Mouse (Mus musculus) MEL (cell line): ENCODE results near the gene Aco1. TPM values are rescaled to one million over a fixed set of nuclear protein-coding genes. Genes with fewer than 3 reads are reported as not detected.

ENCODE experiments used
- DNase-seq: peaks from one replicate; pipeline ENCODE4 v3.0.0; 2011; ENCODE audit warnings: low read depth, low spot score
- H3K27ac ChIP-seq: 2 replicates; pipeline ENCODE4 v1.5.1; 2012; ENCODE audit warnings: low read depth, mild to moderate bottlenecking, control low read depth, low read length, moderate library complexity; ENCODE audit not compliant: control insufficient read depth
- H3K27me3 ChIP-seq, 2 experiments: fragments of 150-350 bp in 1 of 2; sonication (generic) in 1 of 2; 2 replicates each; pipeline ENCODE4 v1.6.1; 2012; ENCODE audit warnings: low read length in 2 of 2, mild to moderate bottlenecking in 2 of 2, improper control_type of control experiment in 1 of 2, moderate library complexity in 1 of 2; ENCODE audit not compliant: insufficient read depth in 2 of 2, control insufficient read depth in 1 of 2
- H3K36me3 ChIP-seq, 2 experiments: 2 replicates each; pipeline ENCODE4 v1.6.1; 2012 to 2014; ENCODE audit warnings: low read length in 2 of 2, improper control_type of control experiment in 1 of 2, inconsistent platforms in 1 of 2, mild to moderate bottlenecking in 1 of 2; ENCODE audit not compliant: insufficient read depth in 2 of 2, control insufficient read depth in 1 of 2
- H3K4me1 ChIP-seq, 2 experiments: fragments of 150-350 bp in 1 of 2; sonication (generic) in 1 of 2; 2 replicates each; pipeline ENCODE4 v1.6.1; 2012; ENCODE audit warnings: low read length in 2 of 2, improper control_type of control experiment in 1 of 2, mild to moderate bottlenecking in 1 of 2; ENCODE audit not compliant: insufficient read depth in 2 of 2, control insufficient read depth in 1 of 2
- H3K4me3 ChIP-seq, 2 experiments: fragments of 150-350 bp in 1 of 2; sonication (generic) in 1 of 2; 2 replicates each; pipeline ENCODE4 v1.5.1; 2012; ENCODE audit warnings: low read depth in 2 of 2, low read length in 2 of 2, mild to moderate bottlenecking in 2 of 2, moderate library complexity in 2 of 2, control low read depth in 1 of 2, improper control_type of control experiment in 1 of 2; ENCODE audit not compliant: control insufficient read depth in 1 of 2, insufficient read depth in 1 of 2
- H3K79me2 ChIP-seq: 2 replicates; pipeline ENCODE4 v1.6.1; 2012; ENCODE audit warnings: mild to moderate bottlenecking, low read length, moderate library complexity; ENCODE audit not compliant: control insufficient read depth, poor library complexity, insufficient read depth
- H3K9ac ChIP-seq: 2 replicates; pipeline ENCODE4 v1.6.1; 2012; ENCODE audit warnings: low read depth, mild to moderate bottlenecking, control low read depth, low read length, moderate library complexity; ENCODE audit not compliant: control insufficient read depth, poor library complexity, severe bottlenecking
- H3K9me3 ChIP-seq: fragments of 150-350 bp; sonication (generic); replicated peaks from 2 replicates; pipeline ENCODE4 v1.6.1; 2012; ENCODE audit warnings: mild to moderate bottlenecking, low read length, improper control_type of control experiment, moderate library complexity; ENCODE audit not compliant: insufficient read depth
- BHLHE40 ChIP-seq: IDR thresholded peaks from 2 replicates; pipeline ENCODE4 v1.6.1; 2012; ENCODE audit warnings: low read depth, mild to moderate bottlenecking, inconsistent platforms, low read length, improper control_type of control experiment, borderline replicate concordance
- CHD1 ChIP-seq: IDR thresholded peaks from 2 replicates; pipeline ENCODE4 v1.6.1; 2012; ENCODE audit warnings: low read depth, mild to moderate bottlenecking, inconsistent platforms, low read length, improper control_type of control experiment
- CHD2 ChIP-seq: IDR thresholded peaks from 2 replicates; pipeline ENCODE4 v1.6.1; 2011; ENCODE audit warnings: low read length, improper control_type of control experiment
- EP300 ChIP-seq, 2 experiments: IDR thresholded peaks; 2 replicates each; pipeline ENCODE4 v1.6.1; 2011; ENCODE audit warnings: improper control_type of control experiment in 2 of 2, low read length in 2 of 2, low read depth in 1 of 2, mild to moderate bottlenecking in 1 of 2
- ETS1 ChIP-seq: IDR thresholded peaks from 2 replicates; pipeline ENCODE4 v1.6.1; 2012; ENCODE audit warnings: low read depth, mild to moderate bottlenecking, inconsistent platforms, low read length, improper control_type of control experiment, moderate library complexity
- GATA1 ChIP-seq: IDR thresholded peaks from 2 replicates; pipeline ENCODE4 v1.6.1; 2011; ENCODE audit warnings: low read depth, low read length, improper control_type of control experiment
- HCFC1 ChIP-seq: IDR thresholded peaks from 2 replicates; pipeline ENCODE4 v1.6.1; 2012; ENCODE audit warnings: low read depth, mild to moderate bottlenecking, inconsistent platforms, low read length, improper control_type of control experiment, moderate library complexity
- KAT2A ChIP-seq: conservative IDR thresholded peaks from 2 replicates; pipeline ENCODE4 v1.6.1; 2012; ENCODE audit warnings: low read depth, low read length, improper control_type of control experiment, inconsistent platforms
- MAFK ChIP-seq: IDR thresholded peaks from 2 replicates; pipeline ENCODE4 v1.6.1; 2011; ENCODE audit warnings: low read depth, mild to moderate bottlenecking, low read length, improper control_type of control experiment, borderline replicate concordance
- MAX ChIP-seq: IDR thresholded peaks from 2 replicates; pipeline ENCODE4 v1.6.1; 2011; ENCODE audit warnings: low read length, improper control_type of control experiment
- MAZ ChIP-seq: IDR thresholded peaks from 2 replicates; pipeline ENCODE4 v1.6.1; 2012; ENCODE audit warnings: low read depth, mild to moderate bottlenecking, inconsistent platforms, low read length, improper control_type of control experiment
- MEF2A ChIP-seq: IDR thresholded peaks from 2 replicates; pipeline ENCODE4 v1.6.1; 2014; ENCODE audit warnings: low read depth, mild to moderate bottlenecking, inconsistent platforms, low read length, improper control_type of control experiment; ENCODE audit not compliant: poor library complexity, insufficient replicate concordance, severe bottlenecking; ENCODE audit errors: extremely low read depth
- MXI1 ChIP-seq: IDR thresholded peaks from 2 replicates; pipeline ENCODE4 v1.6.1; 2011; ENCODE audit warnings: mild to moderate bottlenecking, low read depth, low read length, improper control_type of control experiment
- MYB ChIP-seq: IDR thresholded peaks from 2 replicates; pipeline ENCODE4 v1.6.1; 2011; ENCODE audit warnings: mild to moderate bottlenecking, low read depth, low read length, improper control_type of control experiment
- MYC ChIP-seq: IDR thresholded peaks from 2 replicates; pipeline ENCODE4 v1.6.1; 2011; ENCODE audit warnings: low read depth, mild to moderate bottlenecking, low read length, improper control_type of control experiment, moderate library complexity
- POLR2A ChIP-seq, 2 experiments: IDR thresholded peaks; 2 replicates each; pipeline ENCODE4 v1.6.1; 2011 to 2012; ENCODE audit warnings: low read length in 2 of 2, mild to moderate bottlenecking in 2 of 2, control low read depth in 1 of 2, improper control_type of control experiment in 1 of 2, low read depth in 1 of 2, moderate library complexity in 1 of 2; ENCODE audit not compliant: control insufficient read depth in 1 of 2, insufficient read depth in 1 of 2, poor library complexity in 1 of 2
- POLR2AphosphoS5 ChIP-seq: IDR thresholded peaks from 2 replicates; pipeline ENCODE4 v1.6.1; 2012; ENCODE audit warnings: low read depth, borderline replicate concordance, mild to moderate bottlenecking, inconsistent platforms, low read length, moderate library complexity, mixed read lengths
- RAD21 ChIP-seq: IDR thresholded peaks from 2 replicates; pipeline ENCODE4 v1.6.1; 2011; ENCODE audit warnings: mild to moderate bottlenecking, low read depth, low read length, improper control_type of control experiment
- RCOR1 ChIP-seq: IDR thresholded peaks from 2 replicates; pipeline ENCODE4 v1.6.1; 2012; ENCODE audit warnings: low read depth, mild to moderate bottlenecking, inconsistent platforms, low read length, improper control_type of control experiment
- TCF12 ChIP-seq: IDR thresholded peaks from 2 replicates; pipeline ENCODE4 v1.6.1; 2014; ENCODE audit warnings: low read depth, mild to moderate bottlenecking, inconsistent platforms, low read length, improper control_type of control experiment, moderate library complexity
- UBTF ChIP-seq: IDR thresholded peaks from 2 replicates; pipeline ENCODE4 v1.6.1; 2012; ENCODE audit warnings: low read depth, mild to moderate bottlenecking, inconsistent platforms, low read length, improper control_type of control experiment, moderate library complexity, borderline replicate concordance; ENCODE audit not compliant: insufficient read depth
- USF1 ChIP-seq: IDR thresholded peaks from 2 replicates; pipeline ENCODE4 v1.6.1; 2014; ENCODE audit warnings: low read depth, mild to moderate bottlenecking, inconsistent platforms, low read length, improper control_type of control experiment, moderate library complexity
- USF2 ChIP-seq, 2 experiments: IDR thresholded peaks; 2 replicates each; pipeline ENCODE4 v1.6.1; 2011 to 2012; ENCODE audit warnings: improper control_type of control experiment in 2 of 2, low read length in 2 of 2, borderline replicate concordance in 1 of 2, inconsistent platforms in 1 of 2, low read depth in 1 of 2, mild to moderate bottlenecking in 1 of 2; ENCODE audit not compliant: insufficient read depth in 1 of 2
- ZKSCAN1 ChIP-seq: IDR thresholded peaks from 2 replicates; pipeline ENCODE4 v1.6.1; 2012; ENCODE audit warnings: low read depth, mild to moderate bottlenecking, inconsistent platforms, low read length, improper control_type of control experiment, moderate library complexity
- ZMIZ1 ChIP-seq: IDR thresholded peaks from 2 replicates; pipeline ENCODE4 v1.6.1; 2012; ENCODE audit warnings: low read depth, mild to moderate bottlenecking, inconsistent platforms, low read length, improper control_type of control experiment, moderate library complexity
- ZNF384 ChIP-seq: IDR thresholded peaks from 2 replicates; pipeline ENCODE4 v1.6.1; 2012; ENCODE audit warnings: low read depth, mild to moderate bottlenecking, inconsistent platforms, low read length, improper control_type of control experiment
- polyA plus RNA-seq, 2 experiments: library from polyadenylated mRNA; stranded (reverse) in 1 of 2; unstranded in 1 of 2; fragments of >175 nt in 1 of 2; fragments of >200 nt in 1 of 2; gene quantifications; 2 replicates each; pipeline versions ENCODE4 v1.2.1 to v1.2.4; 2012; ENCODE audit warnings: low replicate concordance in 2 of 2, low read depth in 1 of 2; ENCODE audit not compliant: insufficient read length in 2 of 2, insufficient read depth in 1 of 2, missing spikeins in 1 of 2
- total RNA-seq: library from RNA; depleted of rRNA; stranded (reverse); fragments of 300-350 nt; gene quantifications from 2 replicates; pipeline ENCODE4 v1.2.3, GENCODE M21; 2012

Aco1 gene
- total and polyA plus RNA-seq, 3 experiments = 28.7 to 33.6 TPM; not detected in 1

- Histone ChIP-seq H3K4me3 (no peak overlapping the region), H3K27ac (no peak overlapping the region), H3K36me3 (peaks cover 0 to 2% of the 10 kb centered on the region in 2 experiments; a peak in 1 of 4 replicates), H3K4me1 (no peaks in the 10 kb centered on the region), H3K9me3 (no peaks in the 10 kb centered on the region), H3K27me3 (no peaks in the 10 kb centered on the region), H3K9ac (no peak overlapping the region), H3K79me2 (no peaks in the 10 kb centered on the region)
- TF ChIP-seq POLR2AphosphoS5 = no peak
- no peak for TF ChIP-seq MYB
- TF ChIP-seq MAX = no peak
- no peak for TF ChIP-seq BHLHE40
- TF ChIP-seq POLR2A (IDR thresholded peaks at IDR 0.05; ENCODE audit: control insufficient read depth in 1 of 2, insufficient read depth in 1 of 2, low read depth in 1 of 2, low read length in 2 of 2, poor library complexity in 1 of 2) = no peak
- TF ChIP-seq GATA1 = no peak
- no peak for TF ChIP-seq KAT2A
- no peak for TF ChIP-seq MEF2A
- TF ChIP-seq TCF12 = no peak
- DNase-seq = no peak
Measured at GRCm38 (mm10) chr4:40192246-40192645, 49.4 kb downstream of the Aco1 start.

GRCm38 (mm10) chr4:40193461-40193860 lies 50.6 kb downstream of the Aco1 start:
- Histone ChIP-seq H3K27me3 (no peaks in the 10 kb centered on the region), H3K9me3 (no peaks in the 10 kb centered on the region), H3K36me3 (peaks cover 0 to 2% of the 10 kb centered on the region in 2 experiments; a peak in 1 of 4 replicates), H3K4me3 (no peak overlapping the region), H3K27ac (no peak overlapping the region), H3K79me2 (no peaks in the 10 kb centered on the region), H3K9ac (no peak overlapping the region), H3K4me1 (no peaks in the 10 kb centered on the region)
- TF ChIP-seq MXI1 (no peak), MAZ (no peak), POLR2AphosphoS5 (no peak), ZKSCAN1 (no peak), UBTF (no peak)
- DNase-seq = no peak

GRCm38 (mm10) chr4:40195336-40195735 lies 52.5 kb downstream of the Aco1 start:
- H3K4me1 ChIP-seq = no peaks in the 10 kb centered on the region
- no peaks in the 10 kb centered on the region for H3K9me3 ChIP-seq
- no peak for DNase-seq
- no peak overlapping the region for H3K9ac ChIP-seq
- H3K27me3 ChIP-seq = no peaks in the 10 kb centered on the region
- H3K4me3 ChIP-seq = no peak overlapping the region
- H3K27ac ChIP-seq = no peak overlapping the region
- peaks cover 0 to 2% of the 10 kb centered on the region in 2 experiments; a peak in 1 of 4 replicates for H3K36me3 ChIP-seq
- H3K79me2 ChIP-seq = no peaks in the 10 kb centered on the region
- no peak for TF ChIP-seq POLR2A (IDR thresholded peaks at IDR 0.05; ENCODE audit: control insufficient read depth in 1 of 2, insufficient read depth in 1 of 2, low read depth in 1 of 2, low read length in 2 of 2, poor library complexity in 1 of 2)
- TF ChIP-seq MAFK = no peak
- no peak for TF ChIP-seq UBTF
- TF ChIP-seq CHD2 = no peak
- no peak for TF ChIP-seq ZNF384
- TF ChIP-seq EP300 (IDR thresholded peaks at IDR 0.05; ENCODE audit: low read depth in 1 of 2, low read length in 2 of 2) = no peak
- TF ChIP-seq MAX = no peak
- TF ChIP-seq ETS1 = no peak
- TF ChIP-seq MYC = no peak
- TF ChIP-seq CHD1 = no peak
- no peak for TF ChIP-seq USF1
- TF ChIP-seq HCFC1 = no peak
- TF ChIP-seq USF2 (IDR thresholded peaks at IDR 0.05; ENCODE audit: borderline replicate concordance in 1 of 2, insufficient read depth in 1 of 2, low read depth in 1 of 2, low read length in 2 of 2) = no peak
- no peak for TF ChIP-seq RCOR1
- no peak for TF ChIP-seq RAD21
- TF ChIP-seq ZMIZ1 = no peak
